Mouse (Mus musculus): ENCODE results near the gene Szt2.

The Szt2 gene

GRCm38 (mm10) chr4:118396433-118396832 is 12.6 kb downstream of the Szt2 start:
- Histone ChIP-seq H3K36me3 (ENCODE audit: insufficient read depth, low read length) (peaks cover 98% of the 10 kb centered on the region), H3K9me3 (ENCODE audit: low read length) (no peaks in the 10 kb centered on the region), H3K27me3 (ENCODE audit: insufficient read depth, low read length) (no peaks in the 10 kb centered on the region), H3K4me3 (replicated peaks; ENCODE audit: low read length) (no peak overlapping the region), H3K4me1 (replicated peaks; ENCODE audit: low read depth, low read length) (peaks cover 6% of the 10 kb centered on the region)
- no peak for TF ChIP-seq CTCF (conservative IDR thresholded peaks at IDR 0.05; ENCODE audit: low read length)
- TF ChIP-seq POU5F1 (IDR thresholded peaks at IDR 0.05; ENCODE audit: borderline replicate concordance, low read length), result no peak
- TF ChIP-seq NANOG (IDR thresholded peaks at IDR 0.05; ENCODE audit: borderline replicate concordance, low read length), result no peak

- peaks cover 98% of the 10 kb centered on the region for H3K36me3 ChIP-seq (ENCODE audit: insufficient read depth, low read length)
- no peaks in the 10 kb centered on the region for H3K27me3 ChIP-seq (ENCODE audit: insufficient read depth, low read length)
- TF ChIP-seq CTCF (conservative IDR thresholded peaks at IDR 0.05; ENCODE audit: low read length), result no peak
- no peak for TF ChIP-seq NANOG (IDR thresholded peaks at IDR 0.05; ENCODE audit: borderline replicate concordance, low read length)
- TF ChIP-seq POU5F1 (IDR thresholded peaks at IDR 0.05; ENCODE audit: borderline replicate concordance, low read length), result no peak
- no peak overlapping the region for H3K4me3 ChIP-seq (replicated peaks; ENCODE audit: low read length)
- H3K4me1 ChIP-seq (replicated peaks; ENCODE audit: low read depth, low read length), result peaks cover 12% of the 10 kb centered on the region
- H3K9me3 ChIP-seq (ENCODE audit: low read length), result no peaks in the 10 kb centered on the region
Measured at GRCm38 (mm10) chr4:118395289-118395688, 13.8 kb downstream of the Szt2 start.

- TF ChIP-seq NANOG (IDR thresholded peaks at IDR 0.05; ENCODE audit: borderline replicate concordance, low read length) (no peak), POU5F1 (IDR thresholded peaks at IDR 0.05; ENCODE audit: borderline replicate concordance, low read length) (no peak), CTCF (conservative IDR thresholded peaks at IDR 0.05; ENCODE audit: low read length) (no peak)
- no peak overlapping the region for H3K4me3 ChIP-seq (replicated peaks; ENCODE audit: low read length)
- no peaks in the 10 kb centered on the region for H3K9me3 ChIP-seq (ENCODE audit: low read length)
Measured at GRCm38 (mm10) chr4:118394505-118394904, 14.6 kb downstream of the Szt2 start.

GRCm38 (mm10) chr4:118390146-118390545 is 18.9 kb downstream of the Szt2 start:
- H3K4me3 ChIP-seq (replicated peaks; ENCODE audit: low read length), result no peak overlapping the region
- TF ChIP-seq CTCF (conservative IDR thresholded peaks at IDR 0.05; ENCODE audit: low read length) (no peak), NANOG (IDR thresholded peaks at IDR 0.05; ENCODE audit: borderline replicate concordance, low read length) (no peak), POU5F1 (IDR thresholded peaks at IDR 0.05; ENCODE audit: borderline replicate concordance, low read length) (no peak)
- H3K9me3 ChIP-seq (ENCODE audit: low read length), result no peaks in the 10 kb centered on the region
- H3K36me3 ChIP-seq (ENCODE audit: insufficient read depth, low read length), result peaks cover 100% of the 10 kb centered on the region
- no peaks in the 10 kb centered on the region for H3K27me3 ChIP-seq (ENCODE audit: insufficient read depth, low read length)
- H3K4me1 ChIP-seq (replicated peaks; ENCODE audit: low read depth, low read length), result peaks cover 28% of the 10 kb centered on the region

More at GRCm38 (mm10) chr4:118394505-118394904, 14.6 kb downstream of the Szt2 start:
- H3K36me3 ChIP-seq (ENCODE audit: insufficient read depth, low read length), result peaks cover 98% of the 10 kb centered on the region
- peaks cover 19% of the 10 kb centered on the region for H3K4me1 ChIP-seq (replicated peaks; ENCODE audit: low read depth, low read length)
- H3K27me3 ChIP-seq (ENCODE audit: insufficient read depth, low read length), result no peaks in the 10 kb centered on the region

GRCm38 (mm10) chr4:118387316-118387715 is 21.8 kb downstream of the Szt2 start:
- peaks cover 100% of the 10 kb centered on the region for H3K36me3 ChIP-seq (ENCODE audit: insufficient read depth, low read length)
- no peaks in the 10 kb centered on the region for H3K9me3 ChIP-seq (ENCODE audit: low read length)
- no peak overlapping the region for H3K4me3 ChIP-seq (replicated peaks; ENCODE audit: low read length)
- no peak for TF ChIP-seq POU5F1 (IDR thresholded peaks at IDR 0.05; ENCODE audit: borderline replicate concordance, low read length)
- no peak for TF ChIP-seq CTCF (conservative IDR thresholded peaks at IDR 0.05; ENCODE audit: low read length)
- TF ChIP-seq NANOG (IDR thresholded peaks at IDR 0.05; ENCODE audit: borderline replicate concordance, low read length), result no peak
- H3K4me1 ChIP-seq (replicated peaks; ENCODE audit: low read depth, low read length), result peaks cover 28% of the 10 kb centered on the region
- H3K27me3 ChIP-seq (ENCODE audit: insufficient read depth, low read length), result no peaks in the 10 kb centered on the region

GRCm38 (mm10) chr4:118383271-118383670 is 25.8 kb downstream of the Szt2 start:
- H3K9me3 ChIP-seq (ENCODE audit: low read length), result no peaks in the 10 kb centered on the region
- peaks cover 100% of the 10 kb centered on the region for H3K36me3 ChIP-seq (ENCODE audit: insufficient read depth, low read length)
- TF ChIP-seq NANOG (IDR thresholded peaks at IDR 0.05; ENCODE audit: borderline replicate concordance, low read length), result no peak
- no peak for TF ChIP-seq POU5F1 (IDR thresholded peaks at IDR 0.05; ENCODE audit: borderline replicate concordance, low read length)
- no peak for TF ChIP-seq CTCF (conservative IDR thresholded peaks at IDR 0.05; ENCODE audit: low read length)
- H3K4me1 ChIP-seq (replicated peaks; ENCODE audit: low read depth, low read length), result peaks cover 3% of the 10 kb centered on the region; the same call in 1 of the 2 replicates
- H3K4me3 ChIP-seq (replicated peaks; ENCODE audit: low read length), result no peak overlapping the region
- no peaks in the 10 kb centered on the region for H3K27me3 ChIP-seq (ENCODE audit: insufficient read depth, low read length)

GRCm38 (mm10) chr4:118375999-118376398 is 33.1 kb downstream of the Szt2 start:
- peaks cover 100% of the 10 kb centered on the region for H3K36me3 ChIP-seq (ENCODE audit: insufficient read depth, low read length)
- no peak overlapping the region for H3K4me3 ChIP-seq (replicated peaks; ENCODE audit: low read length)
- TF ChIP-seq NANOG (IDR thresholded peaks at IDR 0.05; ENCODE audit: borderline replicate concordance, low read length), result no peak
- no peak for TF ChIP-seq POU5F1 (IDR thresholded peaks at IDR 0.05; ENCODE audit: borderline replicate concordance, low read length)
- TF ChIP-seq CTCF (conservative IDR thresholded peaks at IDR 0.05; ENCODE audit: low read length), result no peak
- H3K4me1 ChIP-seq (replicated peaks; ENCODE audit: low read depth, low read length), result peaks cover 20% of the 10 kb centered on the region
- no peaks in the 10 kb centered on the region for H3K27me3 ChIP-seq (ENCODE audit: insufficient read depth, low read length)
- no peaks in the 10 kb centered on the region for H3K9me3 ChIP-seq (ENCODE audit: low read length)

- H3K36me3 ChIP-seq (ENCODE audit: insufficient read depth, low read length), result peaks cover 99% of the 10 kb centered on the region
- no peaks in the 10 kb centered on the region for H3K27me3 ChIP-seq (ENCODE audit: insufficient read depth, low read length)
- H3K4me1 ChIP-seq (replicated peaks; ENCODE audit: low read depth, low read length), result peaks cover 20% of the 10 kb centered on the region
- H3K4me3 ChIP-seq (replicated peaks; ENCODE audit: low read length), result no peak overlapping the region
- TF ChIP-seq POU5F1 (IDR thresholded peaks at IDR 0.05; ENCODE audit: borderline replicate concordance, low read length), result no peak
- no peak for TF ChIP-seq NANOG (IDR thresholded peaks at IDR 0.05; ENCODE audit: borderline replicate concordance, low read length)
- no peak for TF ChIP-seq CTCF (conservative IDR thresholded peaks at IDR 0.05; ENCODE audit: low read length)
- no peaks in the 10 kb centered on the region for H3K9me3 ChIP-seq (ENCODE audit: low read length)
Measured at GRCm38 (mm10) chr4:118371822-118372221, 37.3 kb downstream of the Szt2 start.

- Histone ChIP-seq H3K27me3 (ENCODE audit: insufficient read depth, low read length) (no peaks in the 10 kb centered on the region), H3K9me3 (ENCODE audit: low read length) (no peaks in the 10 kb centered on the region), H3K36me3 (ENCODE audit: insufficient read depth, low read length) (peaks cover 95% of the 10 kb centered on the region), H3K4me3 (replicated peaks; ENCODE audit: low read length) (no peak overlapping the region), H3K4me1 (replicated peaks; ENCODE audit: low read depth, low read length) (peaks cover 19% of the 10 kb centered on the region)
- TF ChIP-seq POU5F1 (IDR thresholded peaks at IDR 0.05; ENCODE audit: borderline replicate concordance, low read length), result no peak
- TF ChIP-seq NANOG (IDR thresholded peaks at IDR 0.05; ENCODE audit: borderline replicate concordance, low read length), result no peak
- no peak for TF ChIP-seq CTCF (conservative IDR thresholded peaks at IDR 0.05; ENCODE audit: low read length)
Measured at GRCm38 (mm10) chr4:118368616-118369015, 40.5 kb downstream of the Szt2 start.
